15 mouse cellular contexts compared by ENCODE assay signal in the genomic region with DNA sequence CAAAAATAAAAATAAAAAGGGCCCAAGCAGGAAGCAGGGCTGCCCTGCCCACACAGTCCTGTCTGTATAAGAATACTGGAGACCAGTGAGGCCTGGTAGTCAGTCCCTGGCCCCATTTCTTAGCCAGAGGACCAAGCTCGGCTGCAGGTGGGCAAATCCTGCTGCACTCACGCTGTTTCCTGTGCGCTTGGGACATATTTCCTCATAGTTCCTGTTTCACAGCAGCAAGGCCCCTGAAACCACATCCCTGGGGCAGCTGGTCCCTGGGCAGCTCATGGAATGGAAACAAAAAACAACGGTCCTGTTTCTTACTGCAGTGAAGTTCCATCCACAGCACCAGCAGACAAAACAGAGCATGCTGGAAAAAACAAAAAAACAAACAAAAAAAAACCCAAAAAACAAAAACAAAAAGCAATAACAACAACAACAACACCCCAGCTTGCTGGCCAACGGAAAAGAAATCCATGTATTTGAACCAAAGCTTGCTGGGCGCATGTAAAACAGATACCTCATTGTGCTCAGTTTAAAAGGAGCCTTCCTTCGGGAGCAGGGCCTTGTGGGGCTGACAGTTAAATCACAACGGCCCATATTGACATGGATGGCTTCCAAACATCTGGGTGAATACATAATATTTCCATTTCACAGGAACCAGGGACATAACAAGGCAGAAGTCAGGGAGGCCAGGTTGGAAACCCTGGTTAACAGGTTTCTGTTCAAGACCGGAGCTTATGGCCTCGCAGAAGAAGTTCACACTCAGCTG.
A peak's percentile ranks its signal among the peaks of the same experiment; 100 is the strongest.
DNase-seq lines count a peak whose midpoint lies in the region; ATAC-seq and TF ChIP-seq lines count a peak whose summit lies in the region.
"Had no signal": no experiment of that assay in that cellular context is flagged by ENCODE, and none has a peak within 500 bp of the region (broad histone marks: within the 10 kb centered on the region; RNA-seq: fewer than 3 reads in every experiment).

No protein-coding gene starts in this region.

- peaks cover 11% of the 10 kb centered on the region for H3K4me1 ChIP-seq in forebrain, embryonic 16.5 days (replicated peaks; ENCODE audit: control insufficient read depth, insufficient read depth, low read length)
- H3K4me1 ChIP-seq in forebrain, embryonic 15.5 days = peaks cover 12% of the 10 kb centered on the region; the same call in 1 of the 2 replicates
- H3K4me1 ChIP-seq in bone marrow, adult 2 months (ENCODE audit: control insufficient read depth, insufficient read depth, low read length) = peaks cover 1% of the 10 kb centered on the region; the same call in 1 of the 2 replicates
- peaks cover 40% of the 10 kb centered on the region for H3K4me1 ChIP-seq in limb, embryonic 11.5 days (ENCODE audit: control insufficient read depth, insufficient read depth, low read length)

- DNase-seq in left cerebral cortex, adult 2 months (ENCODE audit: extremely low spot score in 1 of 2, low spot score in 2 of 2) = no peak
- no peak for DNase-seq in left cerebral cortex, postnatal 4 days
- no peak for DNase-seq in limb, embryonic 11.5 days (ENCODE audit: low spot score)
- DNase-seq: adrenal gland, postnatal 14 days; thymus, postnatal 36 days had no signal

- intact Hi-C loops in left cerebral cortex, adult 2 months (cut with DNase I) = loop anchor here (10.0 kb wide), 1 partner anchor 105 kb away; a partner anchor contains a TSS
- intact Hi-C loops in left cerebral cortex, postnatal 4 days (cut with DNase I) = loop anchor here (5.0 kb wide), 2 partner anchors 263 to 338 kb away; no protein-coding TSS in a partner anchor

- no peak for ATAC-seq in forebrain, embryonic 16.5 days
- no peak for ATAC-seq in forebrain, embryonic 15.5 days (replicated peaks)
- ATAC-seq in limb, embryonic 11.5 days (ENCODE audit: insufficient number of reproducible peaks, low FRiP score, low TSS enrichment, low read depth) = no peak
- ATAC-seq in megakaryocyte-erythroid progenitor cell, adult 5-6 weeks (replicated peaks; ENCODE audit: low FRiP score, low TSS enrichment, poor library complexity, severe bottlenecking) = no peak
- no peak for ATAC-seq in activated CD4-positive, CD25-positive, alpha-beta regulatory T cell, adult 4 months
- ATAC-seq: inflammation-experienced regulatory T-cells, adult 6 months; lung, postnatal 0 days; midbrain, embryonic 13.5 days had no signal

- no peaks in the 10 kb centered on the region for H3K9me3 ChIP-seq in forebrain, embryonic 16.5 days (ENCODE audit: control insufficient read depth, low read length)
- H3K9me3 ChIP-seq in forebrain, embryonic 15.5 days = no peaks in the 10 kb centered on the region
- no peaks in the 10 kb centered on the region for H3K9me3 ChIP-seq in limb, embryonic 11.5 days (ENCODE audit: control insufficient read depth, low read length)
- H3K9me3 ChIP-seq: heart, embryonic 12.5 days; midbrain, embryonic 13.5 days; neural tube, embryonic 12.5 days had no signal

- H3K27me3 ChIP-seq in forebrain, embryonic 16.5 days (replicated peaks; ENCODE audit: control insufficient read depth, insufficient read depth, low read length) = peaks cover 14% of the 10 kb centered on the region; the same call in 1 of the 2 replicates
- peaks cover 6% of the 10 kb centered on the region; the same call in 1 of the 2 replicates for H3K27me3 ChIP-seq in forebrain, embryonic 15.5 days
- no peaks in the 10 kb centered on the region for H3K27me3 ChIP-seq in limb, embryonic 11.5 days (ENCODE audit: control insufficient read depth, insufficient read depth, low read length)
- H3K27me3 ChIP-seq: heart, embryonic 12.5 days; neural tube, embryonic 12.5 days had no signal

- WGBS in forebrain, embryonic 16.5 days = 49% methylated on average over 10 of the region's 10 CpGs
- WGBS in forebrain, embryonic 15.5 days = 40% methylated on average over 10 of the region's 10 CpGs
- WGBS in bone marrow, adult 2 months = 33% methylated on average over 10 of the region's 10 CpGs
- WGBS in limb, embryonic 11.5 days = 49% methylated on average over 10 of the region's 10 CpGs

- no peak overlapping the region for H3K4me2 ChIP-seq in forebrain, embryonic 16.5 days (ENCODE audit: low read length)
- H3K4me2 ChIP-seq in forebrain, embryonic 15.5 days (replicated peaks) = no peak overlapping the region
- H3K4me2 ChIP-seq in limb, embryonic 11.5 days (ENCODE audit: low read depth, severe bottlenecking) = 0 out of 2 replicates have a peak overlapping the region, but pooled peaks have one; percentile 7
- H3K4me2 ChIP-seq: heart, embryonic 12.5 days; midbrain, embryonic 13.5 days; neural tube, embryonic 12.5 days had no signal

- no peaks in the 10 kb centered on the region for H3K36me3 ChIP-seq in forebrain, embryonic 16.5 days (ENCODE audit: control insufficient read depth, insufficient read depth)
- no peaks in the 10 kb centered on the region for H3K36me3 ChIP-seq in forebrain, embryonic 15.5 days
- no peaks in the 10 kb centered on the region for H3K36me3 ChIP-seq in limb, embryonic 11.5 days (ENCODE audit: control insufficient read depth, insufficient read depth, low read length)
- H3K36me3 ChIP-seq: midbrain, embryonic 13.5 days; neural tube, embryonic 12.5 days had no signal

- no peak for TF ChIP-seq POLR2A in bone marrow, adult 2 months (IDR thresholded peaks at IDR 0.05; ENCODE audit: borderline replicate concordance, control insufficient read depth, low read depth, low read length)

- no peak overlapping the region for H3K27ac ChIP-seq in forebrain, embryonic 16.5 days (ENCODE audit: low read length)
- no peak overlapping the region for H3K27ac ChIP-seq in forebrain, embryonic 15.5 days (replicated peaks)
- peak overlapping the region; percentile 24; the same call in 1 of the 2 replicates for H3K27ac ChIP-seq in left cerebral cortex, adult 2 months
- peak overlapping the region; percentile 1; the same call in 1 of the 2 replicates for H3K27ac ChIP-seq in bone marrow, adult 2 months (ENCODE audit: control insufficient read depth, insufficient read depth, low read depth, low read length, poor library complexity)
- H3K27ac ChIP-seq in limb, embryonic 11.5 days (replicated peaks; ENCODE audit: low read depth, low read length) = peak overlapping the region; percentile 80
- H3K27ac ChIP-seq: midbrain, embryonic 13.5 days; neural tube, embryonic 12.5 days had no signal

- H3K9ac ChIP-seq in forebrain, embryonic 16.5 days (replicated peaks; ENCODE audit: low read depth, low read length) = 0 out of 2 replicates have a peak overlapping the region, but pooled peaks have one; percentile 23
- no peak overlapping the region for H3K9ac ChIP-seq in forebrain, embryonic 15.5 days (replicated peaks)
- H3K9ac ChIP-seq in limb, embryonic 11.5 days (ENCODE audit: low read length) = no peak overlapping the region
- H3K9ac ChIP-seq: heart, embryonic 12.5 days; midbrain, embryonic 13.5 days; neural tube, embryonic 12.5 days had no signal

- H3K4me3 ChIP-seq in forebrain, embryonic 16.5 days (replicated peaks; ENCODE audit: low read length) = no peak overlapping the region
- H3K4me3 ChIP-seq in forebrain, embryonic 15.5 days = no peak overlapping the region
- no peak overlapping the region for H3K4me3 ChIP-seq in left cerebral cortex, adult 2 months
- no peak overlapping the region for H3K4me3 ChIP-seq in bone marrow, adult 2 months (replicated peaks; ENCODE audit: control insufficient read depth, low read depth, low read length)
- no peak overlapping the region for H3K4me3 ChIP-seq in limb, embryonic 11.5 days (ENCODE audit: low read depth, low read length)
- H3K4me3 ChIP-seq: heart, embryonic 12.5 days; midbrain, embryonic 13.5 days; neural tube, embryonic 12.5 days had no signal

- no peak for TF ChIP-seq CTCF in left cerebral cortex, adult 2 months (IDR thresholded peaks at IDR 0.05)
- no peak for TF ChIP-seq CTCF in bone marrow, adult 2 months (IDR thresholded peaks at IDR 0.05; ENCODE audit: control insufficient read depth, insufficient read depth, low read length)

Comparison
In these comparisons a context has a peak if more than half of its experiments do, and no peak if none do; other contexts are left out.
1. H3K27ac ChIP-seq: peak in left cerebral cortex, adult 2 months (single experiment), bone marrow, adult 2 months (single experiment) and limb, embryonic 11.5 days (single experiment); none in forebrain, embryonic 16.5 days (single experiment) and forebrain, embryonic 15.5 days (single experiment).